ENCODE assay signal across 8 mouse cellular contexts in genomic region chr10:111389890-111390289, GRCm38 (mm10).
DNase-seq lines count a peak whose midpoint lies in the region; ATAC-seq and TF ChIP-seq lines count a peak whose summit lies in the region.

No protein-coding gene starts in this region.

- H3K79me2 ChIP-seq in C2C12 (ENCODE audit: control insufficient read depth, insufficient read depth): no peaks in the 10 kb centered on the region

- 0 out of 2 replicates have a peak overlapping the region, but pooled peaks have one; percentile 21 for H3K27ac ChIP-seq in forebrain, embryonic 15.5 days (replicated peaks)
- H3K27ac ChIP-seq in heart, embryonic 16.5 days (ENCODE audit: low read length): peak overlapping the region; percentile 29; the same call in 1 of the 2 replicates
- H3K27ac ChIP-seq in lung, embryonic 14.5 days (ENCODE audit: low read depth): peak overlapping the region; percentile 68; the same call in 1 of the 2 replicates

- H3K9ac ChIP-seq in forebrain, embryonic 15.5 days (replicated peaks): no peak overlapping the region
- H3K9ac ChIP-seq in heart, embryonic 16.5 days (ENCODE audit: low read length): no peak overlapping the region
- no peak overlapping the region for H3K9ac ChIP-seq in lung, embryonic 14.5 days

- no peaks in the 10 kb centered on the region for H3K27me3 ChIP-seq in C2C12 (ENCODE audit: control insufficient read depth, insufficient read depth, insufficient read length)
- no peaks in the 10 kb centered on the region for H3K27me3 ChIP-seq in forebrain, embryonic 15.5 days
- H3K27me3 ChIP-seq in heart, embryonic 16.5 days (ENCODE audit: control insufficient read depth, insufficient read depth, low read length): no peaks in the 10 kb centered on the region
- H3K27me3 ChIP-seq in lung, embryonic 14.5 days (ENCODE audit: insufficient read depth, low read length): no peaks in the 10 kb centered on the region

- no peaks in the 10 kb centered on the region for H3K36me3 ChIP-seq in C2C12 (ENCODE audit: control insufficient read depth, insufficient read depth)
- H3K36me3 ChIP-seq in forebrain, embryonic 15.5 days: no peaks in the 10 kb centered on the region
- no peaks in the 10 kb centered on the region for H3K36me3 ChIP-seq in heart, embryonic 16.5 days (ENCODE audit: control insufficient read depth, insufficient read depth)
- H3K36me3 ChIP-seq in lung, embryonic 14.5 days (ENCODE audit: insufficient read depth): no peaks in the 10 kb centered on the region

- peak; percentile 70 for ATAC-seq in forebrain, embryonic 15.5 days (replicated peaks)
- ATAC-seq in heart, embryonic 16.5 days (replicated peaks; ENCODE audit: extremely low read depth, insufficient read depth, low FRiP score): peak; percentile 83
- peak; percentile 92 for ATAC-seq in lung, embryonic 14.5 days (ENCODE audit: insufficient read depth)

- DNase-seq in adrenal gland, postnatal 14 days: peak; percentile 90
- peak; percentile 80 to 85 for DNase-seq in layer of hippocampus, adult 8-10 months (ENCODE audit: low spot score in 2 of 2)
- DNase-seq in lung, embryonic 14.5 days: peak; percentile 99
- peak; percentile 85 to 91 for DNase-seq in right cerebral cortex, postnatal 10 days (ENCODE audit: low spot score in 2 of 2)
- no peak for DNase-seq in T-cell, adult 2 months (ENCODE audit: low spot score)

- no peak for TF ChIP-seq CTCF in C2C12 (IDR thresholded peaks at IDR 0.05; ENCODE audit: control insufficient read depth, insufficient read depth, insufficient read length)
- TF ChIP-seq CTCF in lung, embryonic 14.5 days (IDR thresholded peaks at IDR 0.05; ENCODE audit: low read depth): no peak

- peaks cover 6% of the 10 kb centered on the region for H3K4me1 ChIP-seq in forebrain, embryonic 15.5 days
- H3K4me1 ChIP-seq in heart, embryonic 16.5 days (ENCODE audit: control insufficient read depth, insufficient read depth, low read length): peaks cover 8% of the 10 kb centered on the region; the same call in 1 of the 2 replicates
- H3K4me1 ChIP-seq in lung, embryonic 14.5 days (ENCODE audit: insufficient read depth): peaks cover 9% of the 10 kb centered on the region

- H3ac ChIP-seq in C2C12 (ENCODE audit: control insufficient read depth, insufficient read length, low read depth): no peak overlapping the region

- H3K4me3 ChIP-seq in C2C12 (ENCODE audit: insufficient read depth, poor library complexity, severe bottlenecking): no peak overlapping the region
- H3K4me3 ChIP-seq in forebrain, embryonic 15.5 days: no peak overlapping the region
- H3K4me3 ChIP-seq in heart, embryonic 16.5 days (ENCODE audit: low read length): peak overlapping the region; percentile 27
- no peak overlapping the region for H3K4me3 ChIP-seq in lung, embryonic 14.5 days (ENCODE audit: low read depth, low read length)

- H3K4me2 ChIP-seq in forebrain, embryonic 15.5 days (replicated peaks): peak overlapping the region; percentile 24
- H3K4me2 ChIP-seq in heart, embryonic 16.5 days (ENCODE audit: low read depth, low read length): peak overlapping the region; percentile 52
- H3K4me2 ChIP-seq in lung, embryonic 14.5 days: peak overlapping the region; percentile 38; the same call in 1 of the 2 replicates

- no peaks in the 10 kb centered on the region for H3K9me3 ChIP-seq in forebrain, embryonic 15.5 days
- H3K9me3 ChIP-seq in heart, embryonic 16.5 days (replicated peaks; ENCODE audit: control insufficient read depth, low read length): no peaks in the 10 kb centered on the region; the same call in 1 of the 2 replicates
- H3K9me3 ChIP-seq in lung, embryonic 14.5 days (ENCODE audit: low read depth, low read length): no peaks in the 10 kb centered on the region

- 25% methylated on average over 9 of the region's 9 CpGs for WGBS in forebrain, embryonic 15.5 days
- 10% methylated on average over 9 of the region's 9 CpGs for WGBS in heart, embryonic 16.5 days
- WGBS in lung, embryonic 14.5 days: 20% methylated on average over 9 of the region's 9 CpGs

- H3K79me3 ChIP-seq in C2C12 (ENCODE audit: low read depth): no peaks in the 10 kb centered on the region

TF ChIP-seq in C2C12, 6 proteins besides CTCF, POLR2A, EP300 and RAD21:
- peak; percentile 96 for TF ChIP-seq CEBPB (IDR thresholded peaks at IDR 0.05; ENCODE audit: low read depth)
- peak; percentile 98 for TF ChIP-seq MAX (IDR thresholded peaks at IDR 0.05)
- TF ChIP-seq FOSL1 (IDR thresholded peaks at IDR 0.05; ENCODE audit: insufficient read depth, low read length, poor library complexity, severe bottlenecking): peak; percentile 90
- TF ChIP-seq MYOD1 (IDR thresholded peaks at IDR 0.05; ENCODE audit: control insufficient read depth, insufficient read length, low read depth): peak; percentile 55
- TF ChIP-seq USF1 (IDR thresholded peaks at IDR 0.05; ENCODE audit: low read depth): peak; percentile 68
- no peak for TF ChIP-seq MYOG (IDR thresholded peaks at IDR 0.05; ENCODE audit: control insufficient read depth, extremely low read depth, insufficient read length)
